Comparison of ENCODE assay signal across 8 mouse cellular contexts in genomic region chr7:28527922-28528719, GRCm38 (mm10). TPM values are rescaled to one million over a fixed set of nuclear protein-coding genes. Genes with fewer than 3 reads are reported as not detected.
DNase-seq lines count a peak whose midpoint lies in the region; ATAC-seq lines count a peak whose summit lies in the region.

No protein-coding gene starts in this region.

- no peak overlapping the region for H3K27ac ChIP-seq in forebrain, embryonic 11.5 days (ENCODE audit: low read depth, low read length)
- no peak overlapping the region for H3K27ac ChIP-seq in forebrain, embryonic 16.5 days (ENCODE audit: low read length)
- no peak overlapping the region for H3K27ac ChIP-seq in intestine, embryonic 14.5 days (ENCODE audit: low read depth)

- ATAC-seq in forebrain, embryonic 11.5 days (replicated peaks; ENCODE audit: low FRiP score): peak; percentile 53; the same call in 1 of the 2 replicates
- no peak for ATAC-seq in forebrain, embryonic 16.5 days
- peak; percentile 79 for ATAC-seq in intestine, embryonic 14.5 days (replicated peaks; ENCODE audit: low FRiP score, low TSS enrichment, low read depth)
- ATAC-seq in megakaryocyte-erythroid progenitor cell, adult 5-6 weeks (replicated peaks; ENCODE audit: low FRiP score, low TSS enrichment, poor library complexity, severe bottlenecking): peak; percentile 90

- no peaks in the 10 kb centered on the region for H3K27me3 ChIP-seq in forebrain, embryonic 11.5 days (ENCODE audit: control insufficient read depth, insufficient read depth, low read length)
- H3K27me3 ChIP-seq in forebrain, embryonic 16.5 days (replicated peaks; ENCODE audit: control insufficient read depth, insufficient read depth, low read length): no peaks in the 10 kb centered on the region
- H3K27me3 ChIP-seq in intestine, embryonic 14.5 days (replicated peaks; ENCODE audit: control insufficient read depth, insufficient read depth, low read length): no peaks in the 10 kb centered on the region

- peak; percentile 88 for DNase-seq in forebrain, embryonic 11.5 days (ENCODE audit: low spot score)
- DNase-seq in c-Kit-positive CD71-positive TER-119-positive erythroid progenitor cells, embryonic 14.5 days (ENCODE audit: low spot score): peak; percentile 67
- DNase-seq in gastrocnemius, adult 18-20 months (ENCODE audit: low spot score): peak; percentile 74
- DNase-seq in intestine, embryonic 14.5 days (ENCODE audit: low spot score): peak; percentile 87
- DNase-seq in left cerebral cortex, postnatal 14 days (ENCODE audit: low spot score in 2 of 2): peak; percentile 33 to 61
- DNase-seq in spleen, adult 18-20 months: peak; percentile 79 to 93

- no peaks in the 10 kb centered on the region for H3K4me1 ChIP-seq in forebrain, embryonic 11.5 days (replicated peaks; ENCODE audit: control insufficient read depth, insufficient read depth, low read length)
- no peaks in the 10 kb centered on the region for H3K4me1 ChIP-seq in forebrain, embryonic 16.5 days (replicated peaks; ENCODE audit: control insufficient read depth, insufficient read depth, low read length)
- no peaks in the 10 kb centered on the region; the same call in 1 of the 2 replicates for H3K4me1 ChIP-seq in intestine, embryonic 14.5 days (replicated peaks; ENCODE audit: control insufficient read depth, insufficient read depth, low read length)

- no peak overlapping the region for H3K9ac ChIP-seq in forebrain, embryonic 11.5 days (ENCODE audit: low read length)
- H3K9ac ChIP-seq in forebrain, embryonic 16.5 days (replicated peaks; ENCODE audit: low read depth, low read length): no peak overlapping the region
- H3K9ac ChIP-seq in intestine, embryonic 14.5 days (ENCODE audit: low read length): no peak overlapping the region

- intact Hi-C loops in left cerebral cortex, postnatal 14 days (cut with DNase I): loop anchor here (5.0 kb wide), 1 partner anchor 81 kb away; no protein-coding TSS in a partner anchor

- no peaks in the 10 kb centered on the region for H3K36me3 ChIP-seq in forebrain, embryonic 11.5 days (ENCODE audit: control insufficient read depth, insufficient read depth, low read length)
- H3K36me3 ChIP-seq in forebrain, embryonic 16.5 days (ENCODE audit: control insufficient read depth, insufficient read depth): no peaks in the 10 kb centered on the region
- H3K36me3 ChIP-seq in intestine, embryonic 14.5 days (ENCODE audit: control insufficient read depth, insufficient read depth, low read length): no peaks in the 10 kb centered on the region

- H3K4me3 ChIP-seq in forebrain, embryonic 11.5 days (ENCODE audit: low read depth, low read length): no peak overlapping the region
- H3K4me3 ChIP-seq in forebrain, embryonic 16.5 days (replicated peaks; ENCODE audit: low read length): no peak overlapping the region
- no peak overlapping the region for H3K4me3 ChIP-seq in intestine, embryonic 14.5 days (ENCODE audit: low read depth, low read length)

- H3K4me2 ChIP-seq in forebrain, embryonic 11.5 days (ENCODE audit: low read depth, low read length, severe bottlenecking): no peak overlapping the region
- no peak overlapping the region for H3K4me2 ChIP-seq in forebrain, embryonic 16.5 days (ENCODE audit: low read length)
- H3K4me2 ChIP-seq in intestine, embryonic 14.5 days (ENCODE audit: low read length): no peak overlapping the region

- no peaks in the 10 kb centered on the region for H3K9me3 ChIP-seq in forebrain, embryonic 11.5 days (ENCODE audit: control insufficient read depth, low read length)
- no peaks in the 10 kb centered on the region for H3K9me3 ChIP-seq in forebrain, embryonic 16.5 days (ENCODE audit: control insufficient read depth, low read length)
- no peaks in the 10 kb centered on the region for H3K9me3 ChIP-seq in intestine, embryonic 14.5 days (ENCODE audit: control insufficient read depth, low read length)

- 5% methylated on average over 19 of the region's 19 CpGs for WGBS in forebrain, embryonic 11.5 days
- 5% methylated on average over 19 of the region's 19 CpGs for WGBS in forebrain, embryonic 16.5 days
- WGBS in intestine, embryonic 14.5 days: 9% methylated on average over 19 of the region's 19 CpGs

RNA-seq across cellular contexts. Expression of gene Ifnl3, which starts 5.5 kb away (rescaled TPM):
- polyA plus RNA-seq in forebrain, embryonic 11.5 days (2014; fragmentation: Nextera tagmentation; extraction: Ambion mirVana): not detected in 2 replicates
- not detected in 2 replicates for polyA plus RNA-seq in forebrain, embryonic 16.5 days (2015; fragmentation: Nextera tagmentation; extraction: Ambion mirVana)
- not detected for total RNA-seq in gastrocnemius, adult 18-20 months (2021)
- not detected in 2 replicates for polyA plus RNA-seq in intestine, embryonic 14.5 days (2014; fragmentation: Nextera tagmentation; extraction: Ambion mirVana)
- not detected for total RNA-seq in left cerebral cortex, postnatal 14 days (2021)
- not detected in 2 replicates for total RNA-seq in megakaryocyte-erythroid progenitor cell, adult 5-6 weeks (2014; fragmentation: Nextera tagmentation)
- not detected in 2 replicates for total RNA-seq in megakaryocyte-erythroid progenitor cell, adult 5-6 weeks (2017)

RNA-seq across cellular contexts. Expression of gene Sycn, which starts 12.6 kb away (rescaled TPM):
- not detected in 2 replicates for polyA plus RNA-seq in forebrain, embryonic 11.5 days (2014; fragmentation: Nextera tagmentation; extraction: Ambion mirVana)
- not detected in 2 replicates for polyA plus RNA-seq in forebrain, embryonic 16.5 days (2015; fragmentation: Nextera tagmentation; extraction: Ambion mirVana)
- total RNA-seq in gastrocnemius, adult 18-20 months (2021): not detected
- polyA plus RNA-seq in intestine, embryonic 14.5 days (2014; fragmentation: Nextera tagmentation; extraction: Ambion mirVana): 15.7 and 17.9 TPM in 2 replicates
- not detected for total RNA-seq in left cerebral cortex, postnatal 14 days (2021)
- not detected in 2 replicates for total RNA-seq in megakaryocyte-erythroid progenitor cell, adult 5-6 weeks (2014; fragmentation: Nextera tagmentation)
- not detected in 2 replicates for total RNA-seq in megakaryocyte-erythroid progenitor cell, adult 5-6 weeks (2017)

RNA-seq across cellular contexts. Expression of gene Ifnl2, which starts 17.9 kb away (rescaled TPM):
- polyA plus RNA-seq in forebrain, embryonic 11.5 days (2014; fragmentation: Nextera tagmentation; extraction: Ambion mirVana): not detected in 2 replicates
- polyA plus RNA-seq in forebrain, embryonic 16.5 days (2015; fragmentation: Nextera tagmentation; extraction: Ambion mirVana): not detected in 2 replicates
- total RNA-seq in gastrocnemius, adult 18-20 months (2021): not detected
- not detected in 2 replicates for polyA plus RNA-seq in intestine, embryonic 14.5 days (2014; fragmentation: Nextera tagmentation; extraction: Ambion mirVana)
- not detected for total RNA-seq in left cerebral cortex, postnatal 14 days (2021)
- total RNA-seq in megakaryocyte-erythroid progenitor cell, adult 5-6 weeks (2014; fragmentation: Nextera tagmentation): not detected in 2 replicates
- not detected in 2 replicates for total RNA-seq in megakaryocyte-erythroid progenitor cell, adult 5-6 weeks (2017)

RNA-seq across cellular contexts. Expression of gene Nccrp1, which starts 18.9 kb away (rescaled TPM):
- polyA plus RNA-seq in forebrain, embryonic 11.5 days (2014; fragmentation: Nextera tagmentation; extraction: Ambion mirVana): not detected in 2 replicates
- not detected in 2 replicates for polyA plus RNA-seq in forebrain, embryonic 16.5 days (2015; fragmentation: Nextera tagmentation; extraction: Ambion mirVana)
- total RNA-seq in gastrocnemius, adult 18-20 months (2021): not detected
- not detected in 2 replicates for polyA plus RNA-seq in intestine, embryonic 14.5 days (2014; fragmentation: Nextera tagmentation; extraction: Ambion mirVana)
- under 1 TPM; 0.36 to 0.53 TPM for total RNA-seq in left cerebral cortex, postnatal 14 days (2021)
- total RNA-seq in megakaryocyte-erythroid progenitor cell, adult 5-6 weeks (2014; fragmentation: Nextera tagmentation): 2.1 TPM in 1 of 2 replicates, not detected in the other
- total RNA-seq in megakaryocyte-erythroid progenitor cell, adult 5-6 weeks (2017): not detected in 2 replicates
